Mouse (Mus musculus) kidney, postnatal 0 days (tissue): Measurements from ENCODE around the gene Kmt2b. TPM values are rescaled to one million over a fixed set of nuclear protein-coding genes. Genes with fewer than 3 reads are reported as not detected.

Experiments
- ATAC-seq: fragments of 200-750 bp; cut with Nextera tagmentation; replicated peaks from 2 replicates; pipeline ENCODE4 v1.8.0; 2017; ENCODE audit warnings: low read depth, moderate number of reproducible peaks, moderate TSS enrichment, moderate library complexity; ENCODE audit not compliant: low FRiP score
- DNase-seq: peaks from one replicate; pipeline ENCODE4 v3.0.0-alpha.2; 2016; ENCODE audit warnings: low spot score
- H3K27ac ChIP-seq: fragments of 300-500 bp; sonication (generic); 2 replicates; pipeline ENCODE4 v1.5.1; 2014; ENCODE audit warnings: mild to moderate bottlenecking
- H3K27me3 ChIP-seq: fragments of 300-500 bp; sonication (generic); 2 replicates; pipeline ENCODE4 v1.6.1; 2014; ENCODE audit warnings: low read length, mixed read lengths; ENCODE audit not compliant: insufficient read depth
- H3K36me3 ChIP-seq: fragments of 300-500 bp; sonication (generic); 2 replicates; pipeline ENCODE4 v1.6.1; 2014; ENCODE audit warnings: low read length, mixed read lengths; ENCODE audit not compliant: insufficient read depth
- H3K4me1 ChIP-seq: fragments of 300-500 bp; sonication (generic); replicated peaks from 2 replicates; pipeline ENCODE4 v1.6.1; 2014; ENCODE audit warnings: antibody characterized with exemption, low read length, mixed read lengths; ENCODE audit not compliant: insufficient read depth
- H3K4me2 ChIP-seq: fragments of 300-500 bp; sonication (generic); 2 replicates; pipeline ENCODE4 v1.6.1; 2014; ENCODE audit warnings: mild to moderate bottlenecking, low read length, moderate library complexity, mixed read lengths
- H3K4me3 ChIP-seq: fragments of 300-500 bp; sonication (generic); replicated peaks from 2 replicates; pipeline ENCODE4 v1.5.1; 2014; ENCODE audit warnings: low read depth, low read length
- H3K9ac ChIP-seq: fragments of 300-500 bp; sonication (generic); 2 replicates; pipeline ENCODE4 v1.6.1; 2014; ENCODE audit warnings: low read depth, low read length
- H3K9me3 ChIP-seq: fragments of 300-500 bp; sonication (generic); replicated peaks from 2 replicates; pipeline ENCODE4 v1.6.1; 2016; ENCODE audit warnings: low read length, inconsistent platforms, mixed read lengths
- CTCF ChIP-seq: IDR thresholded peaks from 2 replicates; pipeline ENCODE4 v1.5.1; 2016; ENCODE audit warnings: antibody characterized with exemption, low read depth, mild to moderate bottlenecking, moderate library complexity
- WGBS: fragments of 180-500 bp; shearing (Covaris S2); extraction: QIAGEN DNeasy Blood & Tissue Kit; methylation state at CpG from one replicate; pipeline ENCODE4 v1.1.7; 2014; 5-methylcytosine and 5-hydroxymethylcytosine counted together
- polyA plus RNA-seq: library from polyadenylated mRNA; unstranded; fragments of >200 nt; fragmentation: Nextera tagmentation; extraction: Ambion mirVana; gene quantifications from 2 replicates; pipeline ENCODE4 v1.2.1, GENCODE M21; 2015

Gene Kmt2b
- polyA plus RNA-seq, 1 experiment from 2014 or later: 4.9 TPM

GRCm38 (mm10) chr7:30604424-30604823, 15.9 kb upstream of the Kmt2b start:
- H3K36me3 ChIP-seq: no peaks in the 10 kb centered on the region
- no peak overlapping the region for H3K4me2 ChIP-seq
- H3K27me3 ChIP-seq: no peaks in the 10 kb centered on the region
- DNase-seq (no peak), ATAC-seq (no peak)
- H3K9me3 ChIP-seq: no peaks in the 10 kb centered on the region
- H3K27ac ChIP-seq: no peak overlapping the region
- WGBS: 40% methylated on average over 8 of the region's 8 CpGs
- H3K4me3 ChIP-seq: no peak overlapping the region
- H3K4me1 ChIP-seq: 0 out of 2 replicates have a peak, but pooled peaks cover 5% of the 10 kb centered on the region
- no peak for TF ChIP-seq CTCF
- H3K9ac ChIP-seq: no peak overlapping the region

- Histone ChIP-seq H3K4me1 (0 out of 2 replicates have a peak, but pooled peaks cover 5% of the 10 kb centered on the region), H3K9me3 (no peaks in the 10 kb centered on the region), H3K4me2 (no peak overlapping the region), H3K4me3 (no peak overlapping the region), H3K36me3 (no peaks in the 10 kb centered on the region), H3K27ac (peak overlapping the region; percentile 60), H3K9ac (no peak overlapping the region), H3K27me3 (no peaks in the 10 kb centered on the region)
- 16% methylated on average over 3 of the region's 3 CpGs for WGBS
- ATAC-seq (peak; percentile 74), DNase-seq (peak; percentile 72)
- TF ChIP-seq CTCF: no peak
Observed at GRCm38 (mm10) chr7:30602583-30602982, 14.1 kb upstream of the Kmt2b start.

DNA sequence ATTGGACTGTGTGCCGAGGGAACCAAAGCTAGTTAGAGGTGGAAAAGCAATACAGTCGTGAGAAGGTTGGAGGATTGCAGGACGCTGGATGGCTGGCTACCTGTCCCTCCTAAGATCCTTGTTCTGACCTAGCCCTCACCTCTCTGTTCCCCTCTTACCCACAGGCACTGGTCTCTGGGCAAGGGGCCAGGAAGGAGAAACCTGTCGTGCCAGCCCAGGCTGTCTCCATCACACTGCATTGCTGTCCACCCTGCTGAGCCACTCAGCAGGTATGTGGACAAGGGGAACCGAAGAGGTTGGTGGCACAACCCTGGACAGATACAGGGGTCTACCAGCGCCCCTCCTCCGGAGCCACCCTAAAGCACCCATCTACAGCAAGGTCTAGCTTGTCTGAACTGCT, 12.1 kb upstream of the Kmt2b start:
- H3K27ac ChIP-seq: peak overlapping the region; percentile 64
- H3K36me3 ChIP-seq: no peaks in the 10 kb centered on the region
- TF ChIP-seq CTCF: no peak
- no peak overlapping the region for H3K4me3 ChIP-seq
- H3K4me1 ChIP-seq: 0 out of 2 replicates have a peak, but pooled peaks cover 5% of the 10 kb centered on the region
- H3K27me3 ChIP-seq: no peaks in the 10 kb centered on the region
- no peak overlapping the region for H3K9ac ChIP-seq
- no peaks in the 10 kb centered on the region for H3K9me3 ChIP-seq
- DNase-seq (no peak), ATAC-seq (no peak)
- WGBS: 68% methylated on average over 7 of the region's 7 CpGs
- no peak overlapping the region for H3K4me2 ChIP-seq

DNA sequence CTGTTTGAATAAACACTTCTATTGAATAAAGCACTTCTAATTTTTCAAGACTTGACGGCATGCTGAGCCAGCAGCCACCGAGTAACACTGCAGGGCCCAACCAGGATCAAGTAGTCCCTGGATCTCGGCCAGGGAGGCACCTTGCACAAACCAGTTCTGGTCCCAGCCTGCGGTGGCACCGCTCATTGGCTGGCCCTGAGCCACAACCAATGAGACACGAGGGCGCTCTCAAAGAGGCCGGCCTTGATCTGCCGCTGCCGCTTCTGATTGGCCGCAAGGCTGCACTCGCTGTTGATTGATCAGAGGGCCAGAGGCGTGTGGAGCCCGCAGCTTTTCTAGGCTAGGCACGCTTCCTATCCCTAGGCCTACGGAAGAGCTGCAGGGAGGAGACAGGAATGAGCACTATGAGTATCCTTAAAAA, 11.4 kb upstream of the Kmt2b start:
- Histone ChIP-seq H3K27ac (peak overlapping the region; percentile 75), H3K4me1 (0 out of 2 replicates have a peak, but pooled peaks cover 5% of the 10 kb centered on the region), H3K9ac (no peak overlapping the region), H3K4me3 (no peak overlapping the region), H3K27me3 (no peaks in the 10 kb centered on the region), H3K36me3 (no peaks in the 10 kb centered on the region), H3K4me2 (no peak overlapping the region), H3K9me3 (no peaks in the 10 kb centered on the region)
- TF ChIP-seq CTCF: no peak
- peak; percentile 95 for ATAC-seq
- 1% methylated on average over 16 of the region's 16 CpGs for WGBS
- DNase-seq: peak; percentile 89

DNA sequence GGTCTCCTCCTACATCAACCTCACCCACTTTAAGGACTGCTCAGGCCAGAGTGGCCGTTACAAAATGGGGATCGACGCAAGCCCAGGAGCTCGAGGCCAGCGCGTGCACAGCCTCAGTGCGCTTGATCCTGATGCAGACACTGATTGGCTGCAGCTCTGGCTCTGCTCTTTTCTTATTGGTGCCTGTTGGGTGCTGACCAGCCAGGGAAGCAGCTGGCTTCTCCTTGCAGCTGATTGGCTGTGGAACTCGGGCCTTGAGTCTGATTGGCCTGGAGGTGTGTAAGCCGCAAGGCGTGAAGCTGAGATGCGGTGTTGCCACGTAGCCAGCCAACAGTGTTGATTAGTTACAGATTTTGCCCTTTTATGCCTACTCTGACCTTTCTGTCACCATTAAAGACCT, 10.3 kb upstream of the Kmt2b start, which contains the start of gene Zbtb32:
TSS of gene Zbtb32 (minus strand) at position 124 of the 400 bp plus-strand sequence.
- WGBS: 94% methylated on average over 12 of the region's 12 CpGs
- Histone ChIP-seq H3K27ac (peak within 1 kb of the TSS; percentile 75), H3K36me3 (no peaks in the 10 kb centered on the region), H3K4me1 (0 out of 2 replicates have a peak, but pooled peaks cover 5% of the 10 kb centered on the region), H3K4me2 (no peak within 1 kb of the TSS), H3K9me3 (no peaks in the 10 kb centered on the region), H3K27me3 (no peaks in the 10 kb centered on the region), H3K9ac (no peak within 1 kb of the TSS), H3K4me3 (no peak within 1 kb of the TSS)
- ATAC-seq (no peak), DNase-seq (no peak)
- TF ChIP-seq CTCF: no peak

DNA sequence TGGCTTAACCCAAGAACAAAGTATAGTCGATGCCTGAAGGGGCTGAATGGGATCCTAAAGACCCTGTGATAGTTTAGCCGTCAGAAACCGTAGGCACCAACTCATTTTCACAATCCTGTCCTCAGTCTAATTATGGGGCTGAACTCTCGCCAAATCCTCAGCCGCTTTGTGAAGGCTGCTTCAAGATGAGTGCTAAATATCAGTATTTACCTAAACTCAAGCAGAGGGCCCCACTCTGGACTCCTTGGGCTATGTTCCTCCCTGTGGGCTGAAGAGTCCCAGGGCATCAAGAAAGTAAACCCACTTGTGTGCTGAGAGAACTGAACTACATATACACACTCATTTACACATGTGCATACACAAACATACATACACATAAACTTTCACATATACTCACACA, 8.3 kb upstream of the Kmt2b start:
- ATAC-seq (no peak), DNase-seq (no peak)
- TF ChIP-seq CTCF: no peak
- Histone ChIP-seq H3K36me3 (no peaks in the 10 kb centered on the region), H3K4me3 (no peak overlapping the region), H3K4me2 (no peak overlapping the region), H3K27me3 (no peaks in the 10 kb centered on the region), H3K9me3 (no peaks in the 10 kb centered on the region), H3K4me1 (no peaks in the 10 kb centered on the region), H3K27ac (no peak overlapping the region), H3K9ac (no peak overlapping the region)
- 73% methylated on average over 5 of the region's 5 CpGs for WGBS

DNA sequence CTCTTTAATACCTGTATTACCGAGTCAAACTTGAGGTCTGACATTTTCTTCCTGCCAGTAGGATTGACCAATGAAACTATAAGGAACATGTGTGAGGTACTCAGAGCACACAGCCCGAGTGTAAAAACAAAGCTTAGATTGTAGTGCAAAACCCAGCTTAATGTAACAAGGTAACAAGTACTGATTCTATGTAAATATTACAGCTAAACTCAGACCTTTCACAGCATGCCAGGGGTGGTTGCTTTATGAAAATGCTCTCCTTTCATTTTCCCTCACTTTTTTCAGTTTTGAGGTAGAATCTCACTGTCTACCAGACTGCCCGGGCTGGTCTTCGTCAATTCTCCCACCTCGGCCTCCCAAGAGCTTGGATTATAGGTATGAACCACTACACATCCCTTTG, 7.6 kb upstream of the Kmt2b start:
- Histone ChIP-seq H3K4me2 (no peak overlapping the region), H3K4me1 (no peaks in the 10 kb centered on the region), H3K36me3 (no peaks in the 10 kb centered on the region), H3K27ac (no peak overlapping the region), H3K9ac (no peak overlapping the region), H3K4me3 (no peak overlapping the region), H3K27me3 (no peaks in the 10 kb centered on the region), H3K9me3 (no peaks in the 10 kb centered on the region)
- DNase-seq (no peak), ATAC-seq (no peak)
- no peak for TF ChIP-seq CTCF
- 85% methylated on average over 5 of the region's 5 CpGs for WGBS
